Mouse (Mus musculus) mesoderm, embryonic 11.5 days (tissue): ENCODE measurements around the gene Olfr764-ps1.
"Not testable (repeated sequence)": the region's sequence is repeated elsewhere in the genome, so short reads cannot be mapped to it uniquely, and the experiment has no call there.

ENCODE experiments used
- DNase-seq: peaks from one replicate; pipeline ENCODE4 v3.0.0-alpha.2; 2012; ENCODE audit warnings: low read depth, low spot score

Olfr764-ps1 gene

DNA sequence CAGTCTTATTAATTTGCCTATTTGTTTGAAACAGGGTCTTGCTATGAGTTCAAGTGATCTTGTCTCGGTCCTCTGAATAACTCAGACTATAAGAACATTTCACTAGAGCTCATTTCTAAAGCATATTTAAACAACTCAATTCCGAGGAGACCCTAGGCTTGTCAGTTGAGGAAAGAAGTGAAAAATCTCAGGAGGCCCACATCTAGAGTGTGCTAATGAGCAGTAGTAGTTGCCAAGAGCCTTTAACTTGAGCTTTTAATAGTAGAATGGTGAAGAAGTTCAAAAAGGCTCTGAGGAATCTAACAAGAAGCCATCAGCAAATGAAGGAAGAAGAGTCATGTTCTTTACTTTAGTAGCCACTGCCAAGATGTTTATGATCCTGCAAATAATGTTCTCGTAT is at the start of gene Olfr764-ps1:
Olfr764-ps1 (minus strand) TSS at position 101 of the 400 bp plus-strand sequence.
- DNase-seq: no peak

DNA sequence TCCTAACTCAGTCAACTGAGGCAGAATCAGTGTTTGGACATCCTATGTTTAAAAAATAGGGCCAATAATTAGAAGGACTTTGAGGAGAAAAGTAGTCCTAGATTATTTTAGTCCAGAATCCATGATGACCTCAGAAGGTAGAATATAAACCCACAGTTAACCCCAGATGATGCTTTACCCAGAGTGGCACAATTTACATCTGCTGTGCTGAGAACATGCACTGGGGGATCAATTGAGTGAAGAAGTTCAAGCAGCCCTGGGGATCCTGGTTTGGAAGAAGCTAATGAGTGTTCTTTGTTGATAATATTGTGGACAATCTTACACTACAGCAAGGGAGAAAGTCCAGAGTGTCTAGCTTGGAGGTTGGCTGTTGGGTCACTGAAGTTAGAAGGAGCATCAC is 43.1 kb upstream of the Olfr764-ps1 start, which contains the start of gene Olfr767:
Olfr767 (minus strand) TSS at position 101 of the 400 bp plus-strand sequence.
- DNase-seq: not testable (repeated sequence)

- no peak for DNase-seq
Measured at GRCm38 (mm10) chr10:129068877-129069276, 29.2 kb upstream of the Olfr764-ps1 start, which contains the start of gene Olfr766-ps1. Olfr766-ps1 (minus strand) TSS chr10:129068977.

DNA sequence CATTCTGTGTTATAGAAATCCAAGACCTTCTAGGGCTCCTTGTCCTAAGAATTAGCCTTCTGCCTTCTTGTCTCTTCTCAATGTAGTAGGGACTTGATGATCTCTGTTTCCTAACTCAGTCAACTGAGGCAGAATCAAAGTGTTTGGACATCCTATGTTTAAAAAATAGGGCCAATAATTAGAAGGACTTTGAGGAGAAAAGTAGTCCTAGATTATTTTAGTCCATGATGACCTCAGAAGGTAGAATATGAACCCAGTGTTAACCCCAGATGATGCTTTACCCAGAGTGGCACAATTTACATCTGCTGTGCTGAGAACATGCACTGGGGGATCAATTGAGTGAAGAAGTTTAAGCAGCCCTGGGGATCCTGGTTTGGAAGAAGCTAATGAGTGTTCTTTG is 10.2 kb upstream of the Olfr764-ps1 start, which contains the start of gene Olfr765:
Olfr765 (minus strand) TSS at position 101 of the 400 bp plus-strand sequence.
- not testable (repeated sequence) for DNase-seq

- DNase-seq: no peak
Measured at GRCm38 (mm10) chr10:129028343-129028742, 11.4 kb downstream of the Olfr764-ps1 start.

DNA sequence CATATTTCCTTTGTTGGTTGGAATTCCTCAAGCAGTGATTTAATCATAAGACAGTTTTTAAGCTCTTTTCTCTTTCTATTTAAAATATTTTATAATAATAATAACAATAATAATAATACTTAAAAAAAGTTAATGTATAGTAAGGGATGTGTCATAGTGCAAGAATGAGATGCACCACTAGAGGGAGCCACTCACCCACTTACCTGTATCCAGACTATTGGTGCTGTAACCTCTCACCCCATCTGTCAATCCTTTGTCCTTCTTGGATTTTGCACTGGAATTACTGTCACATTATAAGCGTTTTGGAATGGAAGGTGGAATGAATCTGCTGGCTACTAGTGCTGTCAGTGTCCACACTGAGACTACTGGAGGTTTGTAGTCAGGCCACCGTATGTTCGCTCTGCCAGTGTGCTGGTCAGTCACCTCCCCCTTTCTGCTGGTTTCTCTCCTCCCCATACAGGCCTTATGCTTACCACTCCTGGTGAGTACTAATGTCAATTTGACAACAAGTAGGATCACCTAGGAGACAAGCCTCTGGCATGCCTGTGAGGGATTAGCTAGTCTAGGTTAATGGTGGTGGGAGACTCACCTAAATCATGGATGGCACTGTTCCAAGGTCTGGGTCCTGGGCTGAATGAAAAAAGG is 13.6 kb downstream of the Olfr764-ps1 start:
- DNase-seq: peak; percentile 65

DNA sequence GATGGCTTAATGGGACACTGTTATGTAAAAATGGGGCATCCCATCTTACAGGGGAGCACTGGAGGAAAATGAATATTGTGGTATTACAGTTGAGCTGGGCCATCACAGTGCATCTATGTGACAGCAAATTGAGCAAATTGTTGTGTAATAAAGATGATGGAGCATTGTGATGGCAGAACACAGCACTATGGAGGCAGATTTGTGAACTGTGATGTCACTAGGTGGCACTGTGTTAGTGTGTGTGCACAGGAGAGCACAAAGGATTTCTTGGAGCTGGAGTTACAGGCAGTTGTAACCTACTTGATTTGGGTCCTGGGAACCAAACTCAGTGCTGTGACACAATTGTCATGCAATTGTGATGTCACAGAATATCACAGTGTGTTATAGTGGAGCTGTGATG is 16.4 kb downstream of the Olfr764-ps1 start:
- no peak for DNase-seq

GRCm38 (mm10) chr10:129014477-129014876 is 25.2 kb downstream of the Olfr764-ps1 start:
- DNase-seq: no peak

DNA sequence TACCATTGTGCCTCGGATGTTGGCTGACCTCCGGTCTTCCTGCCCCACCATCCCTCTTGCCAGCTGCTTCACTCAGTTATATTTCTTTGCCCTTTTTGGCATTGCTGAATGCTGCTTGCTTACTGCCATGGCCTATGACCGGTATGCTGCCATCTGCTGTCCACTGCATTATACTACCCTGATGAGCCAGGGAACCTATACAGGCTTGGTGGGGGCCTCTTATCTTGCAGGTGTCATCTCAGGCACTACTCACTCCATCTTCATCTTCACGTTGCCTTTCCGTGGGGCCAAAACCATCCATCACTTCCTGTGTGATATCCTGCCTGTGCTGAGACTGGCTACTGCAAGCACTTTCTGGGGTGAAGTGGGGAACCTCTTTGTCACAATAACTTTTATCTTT is 28.2 kb downstream of the Olfr764-ps1 start:
- DNase-seq: not testable (repeated sequence)

DNA sequence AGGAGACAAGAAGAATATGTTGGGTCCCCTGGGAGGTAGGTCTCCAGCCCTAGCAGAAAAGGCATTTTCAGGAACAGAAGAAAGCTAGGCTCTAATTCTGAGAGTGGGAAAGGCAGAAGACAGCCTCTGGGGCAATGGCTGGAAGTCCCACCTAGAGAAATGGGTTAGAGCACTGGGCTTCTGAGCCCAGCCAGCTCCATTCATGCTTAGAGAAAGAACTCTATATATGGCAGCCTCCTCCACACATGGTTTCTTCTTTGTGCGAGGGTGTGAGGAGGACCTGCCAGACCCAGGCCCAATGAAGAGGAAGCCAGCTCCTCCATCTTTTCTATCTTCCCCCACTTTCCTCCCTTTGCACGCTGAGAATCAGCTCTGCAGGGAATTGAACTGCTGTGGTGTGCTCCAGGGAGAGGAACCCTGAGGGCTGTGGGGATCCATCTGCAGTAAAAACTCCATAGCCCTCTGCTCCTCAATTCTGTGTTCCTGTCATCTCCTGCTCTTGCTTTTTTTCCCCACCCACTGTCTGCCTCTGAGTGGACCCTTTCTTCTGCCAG is 29.3 kb downstream of the Olfr764-ps1 start, which contains the start of gene Olfr763:
Olfr763 (plus strand) TSS at position 504 of the 554 bp plus-strand sequence.
- no peak for DNase-seq

DNA sequence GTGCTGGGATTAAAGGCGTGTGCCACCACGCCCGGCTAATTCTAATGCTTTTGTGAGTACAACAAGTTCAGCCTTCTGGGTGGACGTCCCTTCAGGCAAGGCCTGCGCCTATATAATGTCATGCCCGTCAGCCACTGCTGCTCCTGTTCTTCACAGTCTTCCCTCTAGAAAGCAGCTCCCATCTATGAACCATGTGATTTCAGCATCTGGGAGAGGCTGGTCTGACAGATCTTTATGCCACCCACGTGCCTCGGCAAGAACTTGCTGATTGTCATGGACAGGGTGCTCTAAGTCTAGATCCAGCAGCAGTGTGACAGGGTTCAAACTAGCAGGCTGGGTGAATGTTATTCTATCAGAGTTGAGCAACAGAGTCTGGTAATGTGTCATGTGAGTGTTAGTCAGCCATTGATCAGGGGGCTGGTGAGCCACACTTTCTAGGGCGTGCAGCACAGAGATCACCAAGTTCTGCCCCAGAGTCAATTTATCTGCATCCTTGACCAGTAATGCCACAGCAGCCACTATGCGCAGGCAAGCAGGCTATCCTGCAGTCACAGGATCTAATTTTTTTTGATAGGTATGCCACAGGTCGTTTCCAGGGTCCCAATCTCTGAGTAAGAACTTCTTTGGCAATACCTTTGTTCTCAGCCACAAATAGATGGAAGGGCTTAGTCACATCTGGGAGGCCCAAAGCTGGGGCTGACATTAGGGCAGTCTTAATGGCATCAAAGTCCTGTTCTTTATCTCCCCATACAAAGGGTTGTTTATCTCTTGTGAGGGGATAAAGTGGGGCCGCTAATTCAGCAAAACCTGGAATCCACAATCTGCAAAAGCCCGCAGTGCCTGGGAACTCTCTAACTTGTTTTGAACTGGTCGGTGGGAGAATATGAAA is 35.4 kb downstream of the Olfr764-ps1 start:
- DNase-seq: no peak

GRCm38 (mm10) chr10:128996523-128997040 is 43.1 kb downstream of the Olfr764-ps1 start:
- no peak for DNase-seq

- no peak for DNase-seq
Measured at GRCm38 (mm10) chr10:128995796-128996195, 43.9 kb downstream of the Olfr764-ps1 start.

DNA sequence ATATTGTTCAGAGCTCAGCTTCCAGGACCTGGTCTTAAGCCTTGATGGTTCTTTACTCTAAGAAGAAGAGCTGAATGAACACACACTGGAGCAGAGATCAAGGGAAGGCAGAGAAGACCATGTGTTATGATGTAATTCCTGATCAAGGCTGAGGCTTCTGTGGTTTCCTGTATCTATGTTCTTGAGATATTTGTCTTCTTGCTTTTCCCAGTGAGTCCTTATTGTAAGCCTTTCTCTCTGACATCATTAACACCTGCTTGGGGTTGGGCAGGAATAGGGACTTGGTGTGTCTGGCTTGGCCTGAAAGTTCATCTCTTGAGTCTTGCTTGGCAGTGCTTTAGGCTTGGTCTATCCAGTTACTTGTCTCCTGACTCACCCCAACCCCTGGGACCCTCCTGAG is 48.7 kb downstream of the Olfr764-ps1 start:
- DNase-seq: no peak

DNA sequence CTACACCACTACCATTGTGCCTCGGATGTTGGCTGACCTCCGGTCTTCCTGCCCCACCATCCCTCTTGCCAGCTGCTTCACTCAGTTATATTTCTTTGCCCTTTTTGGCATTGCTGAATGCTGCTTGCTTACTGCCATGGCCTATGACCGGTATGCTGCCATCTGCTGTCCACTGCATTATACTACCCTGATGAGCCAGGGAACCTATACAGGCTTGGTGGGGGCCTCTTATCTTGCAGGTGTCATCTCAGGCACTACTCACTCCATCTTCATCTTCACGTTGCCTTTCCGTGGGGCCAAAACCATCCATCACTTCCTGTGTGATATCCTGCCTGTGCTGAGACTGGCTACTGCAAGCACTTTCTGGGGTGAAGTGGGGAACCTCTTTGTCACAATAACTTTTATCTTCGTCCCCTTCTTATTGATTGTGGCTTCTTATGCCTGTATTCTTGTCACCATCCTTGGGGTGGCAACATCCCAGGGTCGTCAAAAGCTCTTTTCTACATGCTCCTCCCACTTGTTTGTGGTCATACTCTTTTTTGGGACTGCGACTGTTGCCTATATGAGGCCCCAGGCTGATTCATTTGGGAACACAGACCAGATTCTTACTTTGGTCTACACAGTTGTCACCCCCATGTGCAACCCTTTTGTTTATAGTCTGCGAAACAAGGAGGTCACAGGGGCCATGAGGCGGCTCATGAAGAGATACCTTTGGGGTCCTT is 49.4 kb downstream of the Olfr764-ps1 start:
- DNase-seq: not testable (repeated sequence)

GRCm38 (mm10) chr10:128989131-128989530 is 50.6 kb downstream of the Olfr764-ps1 start, which contains the start of gene Olfr9:
Olfr9 (plus strand) TSS chr10:128989431.
- not testable (repeated sequence) for DNase-seq
